Mouse (Mus musculus): Measurements from ENCODE around the gene Gfpt2. TPM values are rescaled to one million over a fixed set of nuclear protein-coding genes. Genes with fewer than 3 reads are reported as not detected.

Gene Gfpt2
- polyA plus RNA-seq, 2 experiments, result 24.8 to 27.4 TPM

- Histone ChIP-seq H3K4me1 (ENCODE audit: control insufficient read depth, insufficient read depth, low read length) (no peaks in the 10 kb centered on the region), H3K9me3 (ENCODE audit: control insufficient read depth, low read length) (no peaks in the 10 kb centered on the region), H3K4me2 (replicated peaks; ENCODE audit: low read depth, low read length, severe bottlenecking) (no peak overlapping the region), H3K9ac (ENCODE audit: low read depth, low read length, severe bottlenecking) (no peak overlapping the region), H3K36me3 (ENCODE audit: control insufficient read depth, insufficient read depth, low read length) (no peaks in the 10 kb centered on the region), H3K4me3 (replicated peaks; ENCODE audit: low read length) (no peak overlapping the region), H3K27me3 (ENCODE audit: control insufficient read depth, insufficient read depth, low read length) (no peaks in the 10 kb centered on the region), H3K27ac (replicated peaks; ENCODE audit: low read depth, low read length) (no peak overlapping the region)
- WGBS, result 50% methylated on average over 5 of the region's 5 CpGs
- TF ChIP-seq POLR2A (IDR thresholded peaks at IDR 0.05; ENCODE audit: borderline replicate concordance, extremely low read depth, insufficient read depth, insufficient read length), result no peak
- ATAC-seq (ENCODE audit: low FRiP score, low read depth) (no peak), DNase-seq (ENCODE audit: low spot score) (no peak)
Observed at GRCm38 (mm10) chr11:49772251-49772650, 21.7 kb upstream of the Gfpt2 start.

- H3K27me3 ChIP-seq (ENCODE audit: control insufficient read depth, insufficient read depth, low read length), result no peaks in the 10 kb centered on the region
- TF ChIP-seq POLR2A (IDR thresholded peaks at IDR 0.05; ENCODE audit: borderline replicate concordance, extremely low read depth, insufficient read depth, insufficient read length), result no peak
- no peaks in the 10 kb centered on the region for H3K9me3 ChIP-seq (ENCODE audit: control insufficient read depth, low read length)
- H3K4me2 ChIP-seq (replicated peaks; ENCODE audit: low read depth, low read length, severe bottlenecking), result no peak overlapping the region
- DNase-seq (ENCODE audit: low spot score) (no peak), ATAC-seq (ENCODE audit: low FRiP score, low read depth) (no peak)
- no peak overlapping the region for H3K27ac ChIP-seq (replicated peaks; ENCODE audit: low read depth, low read length)
- no peak overlapping the region for H3K4me3 ChIP-seq (replicated peaks; ENCODE audit: low read length)
- no peaks in the 10 kb centered on the region for H3K36me3 ChIP-seq (ENCODE audit: control insufficient read depth, insufficient read depth, low read length)
- 68% methylated on average over 4 of the region's 4 CpGs for WGBS
- H3K9ac ChIP-seq (ENCODE audit: low read depth, low read length, severe bottlenecking), result no peak overlapping the region
- no peaks in the 10 kb centered on the region for H3K4me1 ChIP-seq (ENCODE audit: control insufficient read depth, insufficient read depth, low read length)
Observed at GRCm38 (mm10) chr11:49774894-49775293, 19.1 kb upstream of the Gfpt2 start.

- 86% methylated on average over 5 of the region's 6 CpGs for WGBS
- Histone ChIP-seq H3K4me2 (replicated peaks; ENCODE audit: low read depth, low read length, severe bottlenecking) (no peak overlapping the region), H3K36me3 (ENCODE audit: control insufficient read depth, insufficient read depth, low read length) (no peaks in the 10 kb centered on the region), H3K4me3 (replicated peaks; ENCODE audit: low read length) (no peak overlapping the region), H3K27me3 (ENCODE audit: control insufficient read depth, insufficient read depth, low read length) (no peaks in the 10 kb centered on the region), H3K27ac (replicated peaks; ENCODE audit: low read depth, low read length) (no peak overlapping the region), H3K9ac (ENCODE audit: low read depth, low read length, severe bottlenecking) (no peak overlapping the region), H3K9me3 (ENCODE audit: control insufficient read depth, low read length) (no peaks in the 10 kb centered on the region), H3K4me1 (ENCODE audit: control insufficient read depth, insufficient read depth, low read length) (no peaks in the 10 kb centered on the region)
- no peak for TF ChIP-seq POLR2A (IDR thresholded peaks at IDR 0.05; ENCODE audit: borderline replicate concordance, extremely low read depth, insufficient read depth, insufficient read length)
- no peak for DNase-seq (ENCODE audit: low spot score)
- no peak for ATAC-seq (ENCODE audit: low FRiP score, low read depth)
Observed at GRCm38 (mm10) chr11:49778844-49779243, 15.1 kb upstream of the Gfpt2 start.

GRCm38 (mm10) chr11:49780161-49780817 is 13.7 kb upstream of the Gfpt2 start:
- DNase-seq (ENCODE audit: low spot score), result no peak
- H3K27ac ChIP-seq (replicated peaks; ENCODE audit: low read depth, low read length), result no peak overlapping the region
- H3K4me2 ChIP-seq (replicated peaks; ENCODE audit: low read depth, low read length, severe bottlenecking), result no peak overlapping the region
- H3K4me1 ChIP-seq (ENCODE audit: control insufficient read depth, insufficient read depth, low read length), result no peaks in the 10 kb centered on the region
- ATAC-seq (ENCODE audit: low FRiP score, low read depth), result no peak
- no peaks in the 10 kb centered on the region for H3K36me3 ChIP-seq (ENCODE audit: control insufficient read depth, insufficient read depth, low read length)
- H3K4me3 ChIP-seq (replicated peaks; ENCODE audit: low read length), result no peak overlapping the region
- H3K27me3 ChIP-seq (ENCODE audit: control insufficient read depth, insufficient read depth, low read length), result no peaks in the 10 kb centered on the region
- 77% methylated on average over 4 of the region's 4 CpGs for WGBS
- no peak overlapping the region for H3K9ac ChIP-seq (ENCODE audit: low read depth, low read length, severe bottlenecking)
- no peaks in the 10 kb centered on the region for H3K9me3 ChIP-seq (ENCODE audit: control insufficient read depth, low read length)
- no peak for TF ChIP-seq POLR2A (IDR thresholded peaks at IDR 0.05; ENCODE audit: borderline replicate concordance, extremely low read depth, insufficient read depth, insufficient read length)

GRCm38 (mm10) chr11:49781833-49782399 is 12.1 kb upstream of the Gfpt2 start:
- no peak for ATAC-seq (ENCODE audit: low FRiP score, low read depth)
- Histone ChIP-seq H3K4me3 (replicated peaks; ENCODE audit: low read length) (no peak overlapping the region), H3K36me3 (ENCODE audit: control insufficient read depth, insufficient read depth, low read length) (no peaks in the 10 kb centered on the region), H3K9me3 (ENCODE audit: control insufficient read depth, low read length) (no peaks in the 10 kb centered on the region), H3K4me1 (ENCODE audit: control insufficient read depth, insufficient read depth, low read length) (no peaks in the 10 kb centered on the region), H3K27ac (replicated peaks; ENCODE audit: low read depth, low read length) (no peak overlapping the region), H3K9ac (ENCODE audit: low read depth, low read length, severe bottlenecking) (no peak overlapping the region), H3K27me3 (ENCODE audit: control insufficient read depth, insufficient read depth, low read length) (no peaks in the 10 kb centered on the region), H3K4me2 (replicated peaks; ENCODE audit: low read depth, low read length, severe bottlenecking) (no peak overlapping the region)
- WGBS, result 68% methylated on average over 6 of the region's 6 CpGs
- no peak for DNase-seq (ENCODE audit: low spot score)
- TF ChIP-seq POLR2A (IDR thresholded peaks at IDR 0.05; ENCODE audit: borderline replicate concordance, extremely low read depth, insufficient read depth, insufficient read length), result no peak
